Mouse (Mus musculus) left cerebral cortex, adult 11 months (tissue): ENCODE data around the gene Gapvd1.
"Not testable (repeated sequence)": the region's sequence is repeated elsewhere in the genome, so short reads cannot be mapped to it uniquely, and the experiment has no call there.

Source experiments
- DNase-seq: peaks from one replicate; pipeline ENCODE4 v3.0.0; 2022; ENCODE audit warnings: low spot score

The Gapvd1 gene

DNA sequence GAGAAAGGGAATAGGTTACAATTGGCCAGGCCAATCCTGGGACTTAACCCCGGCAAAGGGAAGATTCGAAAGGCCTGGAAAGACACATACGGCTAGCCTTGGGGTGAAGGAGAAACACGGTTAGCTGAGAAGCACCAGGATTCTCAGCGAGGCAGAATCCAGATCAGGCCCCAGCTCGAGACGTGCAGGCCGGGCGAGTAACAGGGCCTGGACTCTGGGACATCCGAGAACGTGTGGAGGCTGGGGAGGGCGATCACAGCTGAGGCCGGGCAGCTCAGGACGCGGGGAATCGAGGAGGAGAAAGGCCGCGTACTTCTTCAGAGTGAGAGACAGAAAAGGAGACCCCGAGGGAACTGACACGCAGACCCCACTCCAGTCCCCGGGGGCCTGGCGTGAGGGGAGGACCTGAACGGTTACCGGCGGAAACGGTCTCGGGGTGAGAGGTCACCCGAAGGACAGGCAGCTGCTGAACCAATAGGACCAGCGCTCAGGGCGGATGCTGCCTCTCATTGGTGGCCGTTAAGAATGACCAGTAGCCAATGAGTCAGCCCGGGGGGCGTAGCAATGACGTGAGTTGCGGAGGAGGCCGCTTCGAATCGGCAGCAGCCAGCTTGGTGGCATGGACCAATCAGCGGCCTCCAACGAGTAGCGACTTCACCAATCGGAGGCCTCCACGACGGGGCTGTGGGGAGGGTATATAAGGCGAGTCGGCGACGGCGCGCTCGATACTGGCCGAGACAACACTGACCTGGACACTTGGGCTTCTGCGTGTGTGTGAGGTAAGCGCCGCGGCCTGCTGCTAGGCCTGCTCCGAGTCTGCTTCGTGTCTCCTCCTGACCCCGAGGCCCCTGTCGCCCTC lies 16.6 kb upstream of the Gapvd1 start, which contains the start of gene Hspa5:
Hspa5 (plus strand) TSS at position 603 of the 859 bp plus-strand sequence.
- DNase-seq = peak; percentile 100

DNA sequence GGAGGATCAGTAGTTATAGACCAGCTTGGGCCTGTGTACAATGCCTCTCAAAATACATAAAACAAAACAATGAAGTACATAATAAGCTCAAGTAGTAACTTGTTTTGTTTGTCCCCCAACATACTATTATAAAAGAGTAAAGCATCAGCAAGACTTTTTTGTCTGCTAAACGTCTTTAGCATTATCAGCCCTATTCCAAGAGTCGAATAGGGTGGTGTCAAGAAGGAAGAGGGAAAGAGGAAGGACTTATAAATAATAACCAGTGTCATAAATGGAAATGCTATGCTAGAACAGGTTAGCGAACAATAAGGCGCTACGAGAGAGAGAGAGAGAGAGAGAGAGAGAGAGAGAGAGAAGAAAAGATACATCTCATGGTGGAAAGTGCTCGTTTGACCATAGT lies 15.9 kb upstream of the Gapvd1 start:
- no peak for DNase-seq

DNA sequence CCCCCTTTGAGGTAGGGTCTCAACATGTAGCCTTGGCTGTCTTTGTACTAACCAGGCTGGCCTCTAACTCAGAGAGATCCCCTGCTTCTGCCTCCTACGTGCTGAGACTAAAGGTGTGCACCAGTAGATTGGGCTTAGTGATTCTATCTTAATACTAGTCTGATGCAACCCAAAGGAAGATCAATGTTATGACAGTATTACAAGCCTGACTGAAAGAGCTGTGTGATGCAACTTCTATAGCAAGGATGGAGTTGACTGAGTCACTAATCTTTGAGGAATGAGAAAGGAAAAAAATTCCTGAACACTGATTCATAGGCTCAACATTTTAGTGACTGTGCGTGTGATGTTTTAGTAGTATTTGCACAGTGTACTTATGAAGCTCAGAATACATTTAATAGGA lies 15.0 kb upstream of the Gapvd1 start:
- no peak for DNase-seq

DNA sequence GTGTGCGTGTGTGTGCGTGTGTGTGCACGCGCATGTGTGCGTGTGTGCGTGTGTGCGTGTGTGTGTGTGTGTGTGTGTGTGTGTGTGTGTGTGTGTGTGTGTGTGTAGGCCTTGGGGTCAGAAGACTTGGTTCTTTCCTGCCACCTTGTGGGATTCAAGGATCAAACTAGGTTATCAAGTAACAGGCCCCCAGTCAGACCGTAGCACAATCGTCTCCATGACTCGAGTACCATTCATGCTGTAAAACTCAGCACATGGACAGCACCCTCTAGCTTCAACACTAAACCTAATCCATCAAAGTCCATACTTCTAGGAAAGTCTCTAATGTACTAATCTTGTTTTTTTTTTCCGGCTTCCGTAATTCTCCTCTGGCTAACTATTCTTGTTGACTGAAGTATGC lies 9.8 kb upstream of the Gapvd1 start:
- no peak for DNase-seq

DNA sequence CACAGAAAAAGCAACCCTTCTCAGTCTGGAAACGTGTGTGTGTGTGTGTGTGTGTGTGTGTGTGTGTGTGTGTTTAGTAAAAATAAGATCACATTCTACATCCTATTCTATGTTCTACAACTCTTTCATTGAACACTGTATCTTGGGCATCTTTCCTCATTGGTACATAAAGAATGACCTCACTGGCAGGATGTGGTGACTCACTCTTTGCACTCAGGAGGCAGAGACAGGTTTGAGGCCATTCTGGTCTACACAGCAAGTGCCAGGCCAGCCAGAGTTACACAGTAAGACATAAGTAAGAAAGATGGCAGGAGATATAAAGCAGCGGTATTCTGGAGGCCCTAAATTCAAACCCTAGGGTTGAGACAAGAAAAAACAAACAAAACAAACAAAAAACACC lies 7.8 kb upstream of the Gapvd1 start:
- DNase-seq = no peak

DNA sequence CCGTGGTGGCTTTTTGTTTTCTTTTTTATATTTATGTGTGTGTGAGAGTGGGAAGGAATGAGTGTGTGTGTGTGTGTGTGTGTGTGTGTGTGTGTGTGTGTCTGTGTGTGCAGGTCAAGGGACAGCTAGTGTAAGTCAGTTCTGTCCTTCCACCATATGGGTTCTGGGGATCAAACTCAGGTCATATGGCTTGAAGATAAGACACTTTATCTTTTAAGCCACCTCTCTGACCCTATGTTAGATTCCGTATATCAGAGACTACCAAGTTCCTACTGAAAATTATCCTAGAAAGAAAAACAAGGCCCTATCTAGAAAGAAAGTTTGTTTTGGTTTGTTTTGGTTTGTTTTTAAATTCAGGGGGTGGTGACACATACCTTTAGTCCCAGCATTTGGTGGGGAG lies 7.1 kb upstream of the Gapvd1 start:
- no peak for DNase-seq

DNA sequence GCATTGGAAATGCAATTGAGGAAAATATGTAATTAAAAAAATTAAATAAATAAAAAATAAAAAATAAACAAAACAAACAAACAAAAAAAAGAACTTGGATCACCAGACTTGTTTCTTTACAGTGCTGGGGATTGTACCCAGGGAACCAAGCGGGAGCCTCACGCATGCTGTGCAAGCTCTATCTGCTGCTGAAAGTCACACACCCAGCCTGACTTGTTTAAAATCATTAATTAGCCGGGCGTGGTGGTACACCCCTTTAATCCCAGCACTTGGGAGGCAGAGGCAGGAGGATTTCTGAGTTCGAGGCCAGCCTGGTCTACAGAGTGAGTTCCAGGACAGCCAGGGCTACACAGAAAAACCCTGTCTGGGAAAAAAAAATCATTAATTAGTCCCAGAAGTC lies 6.2 kb upstream of the Gapvd1 start:
- DNase-seq = not testable (repeated sequence)

DNA sequence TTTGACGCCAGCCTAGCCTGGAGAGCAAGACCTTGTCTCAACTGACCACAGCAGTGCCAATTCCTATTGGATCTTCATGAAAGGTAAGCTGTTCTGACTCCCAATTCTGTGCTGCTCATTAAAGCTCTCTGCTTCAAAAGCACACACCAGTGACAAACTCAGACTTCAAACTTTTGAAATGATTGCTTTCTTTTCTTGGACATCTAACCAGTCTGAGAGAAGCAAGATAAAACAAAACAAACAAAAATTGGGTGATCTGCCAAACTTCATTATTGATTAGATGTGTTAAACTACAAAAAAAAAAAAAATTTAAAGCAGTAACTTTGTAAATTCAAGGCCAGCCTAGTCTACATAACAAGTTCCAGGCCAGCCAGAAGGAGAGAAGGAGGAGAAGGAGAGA lies 2.3 kb upstream of the Gapvd1 start:
- no peak for DNase-seq

DNA sequence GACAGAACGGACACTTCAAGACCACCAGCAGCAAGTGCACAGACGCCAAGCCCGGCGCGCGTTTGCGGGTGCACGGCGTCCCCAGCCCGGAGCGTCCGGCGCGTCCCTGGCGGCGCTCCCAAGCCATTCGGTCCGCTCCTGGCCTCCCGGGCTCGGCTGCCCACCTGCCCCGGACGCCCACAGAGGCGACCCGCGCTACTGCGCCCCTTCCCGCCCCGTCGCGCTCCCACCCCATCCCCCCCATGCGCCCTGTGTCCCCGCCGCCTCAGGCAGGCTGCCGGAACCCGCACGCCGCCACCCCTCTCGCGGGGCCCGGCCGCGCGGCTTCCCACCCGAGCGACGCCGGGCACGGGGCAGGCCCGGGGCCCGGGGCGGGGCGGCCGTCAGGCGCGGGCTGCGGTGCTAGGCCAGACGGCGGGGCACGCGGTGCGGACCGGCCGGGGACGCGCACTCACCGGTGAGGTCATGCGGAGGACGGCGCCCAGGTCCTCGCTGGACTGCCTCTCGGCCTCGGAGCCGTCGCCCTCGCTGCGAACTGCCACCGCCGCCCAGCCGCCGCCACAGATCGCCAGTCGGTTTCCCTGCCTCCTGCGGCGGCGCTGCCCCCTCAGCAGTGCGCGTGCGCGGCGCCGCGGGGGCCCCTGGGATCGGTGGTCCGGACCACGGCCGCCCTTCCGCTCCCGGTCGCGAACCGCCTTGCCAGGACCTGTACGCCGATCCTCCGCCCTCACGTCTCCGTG lies 1.1 kb downstream of the Gapvd1 start:
- DNase-seq = peak; percentile 59

DNA sequence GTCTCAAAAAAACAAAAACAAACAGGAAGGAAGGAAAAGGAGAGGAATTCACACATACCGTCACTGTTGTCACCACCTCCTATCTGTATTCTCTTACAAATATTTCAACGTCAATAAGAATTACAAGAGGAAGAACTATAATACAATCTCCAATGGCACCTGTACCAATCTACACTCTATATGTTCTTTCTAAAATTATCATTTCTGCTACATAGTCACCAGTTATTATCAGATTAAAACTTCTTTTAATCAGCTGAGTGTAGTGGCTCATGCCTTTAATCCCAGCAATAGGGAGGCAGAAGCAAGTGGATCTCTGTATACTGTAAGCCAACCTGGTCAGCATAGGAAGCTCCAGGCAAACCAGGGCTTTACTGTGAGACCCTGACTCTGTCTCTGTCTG lies 4.8 kb downstream of the Gapvd1 start:
- DNase-seq = no peak

DNA sequence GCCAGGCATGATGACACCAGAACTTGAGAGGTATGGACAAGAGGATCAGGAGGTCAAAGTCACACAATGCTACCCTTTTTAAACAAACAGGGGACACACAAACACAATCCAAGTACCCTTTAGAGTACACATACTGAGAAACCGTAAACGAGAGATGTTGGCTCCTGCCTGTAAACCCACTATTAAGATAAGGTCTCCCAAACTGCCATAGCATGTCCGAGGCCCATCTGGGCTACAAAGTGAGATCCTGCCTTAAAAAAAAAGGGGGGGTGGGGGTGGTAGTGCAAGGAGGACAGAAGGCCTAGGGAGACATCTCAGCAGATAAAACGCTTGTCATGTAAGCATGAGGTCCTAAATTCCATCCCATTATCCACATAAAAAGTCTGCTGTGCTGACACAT lies 6.6 kb downstream of the Gapvd1 start:
- DNase-seq = no peak

DNA sequence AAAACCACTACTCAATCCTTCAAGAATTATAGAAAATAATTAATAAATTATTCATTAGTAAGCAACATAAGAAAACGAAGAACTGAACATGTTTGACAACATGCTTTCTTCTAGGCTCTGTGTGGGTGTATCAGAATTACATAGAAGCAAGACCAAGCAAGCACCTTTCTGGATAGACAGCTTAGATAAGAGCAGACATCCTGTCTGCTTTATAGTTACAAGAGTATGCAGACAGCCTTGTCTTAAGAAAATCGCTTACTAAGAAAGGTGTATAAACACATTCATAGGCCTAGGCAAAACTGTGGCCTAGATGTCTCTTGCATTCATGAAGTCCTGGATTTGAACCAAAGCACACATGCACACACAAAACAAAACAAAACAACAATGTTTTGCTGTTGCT lies 9.4 kb downstream of the Gapvd1 start:
- DNase-seq = no peak

DNA sequence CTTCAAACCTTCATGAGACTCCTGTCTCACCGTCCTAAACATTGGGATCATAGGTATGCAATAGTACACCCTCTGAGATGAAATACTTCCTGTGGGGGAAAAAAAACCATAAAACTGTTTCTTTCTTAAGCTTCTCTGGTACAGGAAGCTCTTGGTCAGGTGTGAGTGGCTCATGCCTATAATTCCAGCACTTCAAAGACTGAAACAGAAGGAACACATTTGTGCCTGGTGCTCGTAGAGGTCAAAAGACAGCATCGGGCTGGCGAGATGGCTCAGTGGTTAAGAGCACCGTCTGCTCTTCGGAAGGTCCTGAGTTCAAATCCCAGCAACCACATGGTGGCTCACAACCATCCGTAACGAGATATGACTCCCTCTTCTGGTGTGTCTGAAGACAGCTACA lies 10.6 kb downstream of the Gapvd1 start:
- no peak for DNase-seq

DNA sequence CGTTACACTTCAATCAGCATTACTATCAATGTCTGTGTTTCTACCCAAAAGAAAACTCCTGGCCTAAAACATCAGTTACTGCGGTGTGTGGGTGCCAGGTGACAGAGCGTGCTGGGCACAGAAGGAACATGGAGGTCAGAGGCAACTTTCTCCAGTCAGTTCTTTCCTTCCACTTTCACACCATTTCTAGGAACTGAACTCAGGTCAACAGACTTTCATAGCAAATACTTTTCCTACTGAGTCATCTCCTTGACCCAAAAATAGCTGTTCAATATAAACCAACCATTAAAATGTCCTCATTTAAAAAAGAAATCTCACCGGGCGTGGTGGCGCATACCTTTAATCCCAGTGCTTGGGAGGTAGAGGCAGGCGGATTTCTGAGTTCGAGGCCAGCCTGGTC lies 12.4 kb downstream of the Gapvd1 start:
- DNase-seq = no peak

DNA sequence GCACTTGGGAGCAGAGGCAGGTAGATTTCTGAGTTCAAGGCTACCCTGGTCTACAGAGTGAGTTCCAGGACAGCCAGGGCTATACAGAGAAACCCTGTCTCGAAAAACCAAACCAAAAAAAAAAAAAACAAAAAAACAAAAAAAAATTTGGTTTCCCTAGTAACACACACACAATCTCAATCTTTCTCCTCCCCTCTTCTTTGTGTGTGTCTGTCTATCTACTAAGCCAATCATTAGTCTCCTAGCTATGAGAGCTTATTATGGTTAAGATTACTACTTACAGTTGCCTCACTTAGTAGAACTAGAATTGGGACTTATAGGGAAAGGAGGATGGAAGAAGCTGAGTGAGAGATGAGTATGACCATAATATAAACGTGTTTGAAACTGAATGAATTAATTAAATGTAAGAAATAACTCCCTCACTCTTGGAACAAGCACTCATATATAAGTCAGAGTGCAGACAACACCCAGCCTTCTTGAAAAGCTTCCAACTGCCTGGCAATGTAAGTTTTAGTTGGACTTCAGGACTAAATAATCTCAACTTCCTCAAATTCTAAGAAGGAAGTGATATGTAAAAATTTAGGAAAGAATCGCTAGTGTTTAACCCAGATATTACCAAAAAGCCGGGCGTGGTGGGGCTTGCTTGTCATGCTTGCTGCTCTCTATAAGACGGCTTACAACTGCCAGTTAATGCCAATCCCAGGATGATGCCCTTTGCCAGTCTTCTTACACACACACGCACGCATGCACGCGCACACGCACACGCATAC lies 13.5 kb downstream of the Gapvd1 start:
- DNase-seq = no peak

DNA sequence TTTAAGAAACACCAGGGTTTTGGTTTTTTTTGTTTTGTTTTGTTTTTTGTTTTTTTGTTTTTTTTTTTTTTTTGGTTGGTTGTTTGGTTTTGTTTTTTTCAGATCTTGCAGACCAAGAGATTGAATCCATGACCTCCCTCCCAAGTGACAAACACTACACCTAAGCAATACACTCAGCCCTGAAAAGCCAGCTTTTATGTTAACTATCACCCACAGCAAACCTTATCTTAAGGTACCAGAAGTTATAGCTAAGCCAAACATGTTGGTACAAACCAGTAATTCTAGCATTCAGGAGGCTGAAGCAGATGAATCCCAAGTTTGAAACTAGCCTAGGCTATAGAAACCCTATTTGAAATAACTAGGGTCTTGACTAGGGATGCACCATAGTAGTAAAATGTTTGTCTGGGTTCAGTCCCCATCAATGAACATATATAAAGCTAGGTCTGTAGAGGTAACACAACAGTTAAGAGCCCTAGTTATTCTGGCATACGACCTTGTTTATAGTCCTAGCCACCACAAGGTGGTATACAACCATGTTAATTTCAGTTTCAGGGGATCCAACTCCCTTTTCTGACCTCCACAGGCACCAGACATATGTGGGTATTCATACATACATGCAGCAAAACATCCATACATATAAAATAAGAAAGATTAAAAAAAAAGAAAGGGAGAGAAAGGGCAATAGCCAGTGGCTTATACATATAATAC lies 15.2 kb downstream of the Gapvd1 start:
- DNase-seq = no peak

DNA sequence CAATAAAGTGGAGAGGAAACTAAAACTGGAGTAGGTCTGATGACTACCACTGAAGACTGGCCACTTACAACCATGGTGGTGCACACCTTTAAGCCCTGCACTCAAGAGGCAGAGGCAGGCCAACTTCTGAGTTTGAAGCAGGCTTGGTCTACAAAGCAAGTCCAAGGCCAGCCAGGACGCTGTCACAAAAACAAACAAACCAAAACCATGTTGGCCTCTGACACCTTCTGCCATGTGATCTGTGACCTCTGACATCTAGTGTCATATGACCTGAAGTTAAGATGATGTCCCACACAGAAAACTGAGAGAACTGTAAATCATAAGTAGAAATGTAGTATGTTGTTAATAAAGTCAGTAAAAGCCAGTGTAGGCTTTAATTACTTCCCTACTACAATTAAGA lies 17.1 kb downstream of the Gapvd1 start:
- DNase-seq = no peak

DNA sequence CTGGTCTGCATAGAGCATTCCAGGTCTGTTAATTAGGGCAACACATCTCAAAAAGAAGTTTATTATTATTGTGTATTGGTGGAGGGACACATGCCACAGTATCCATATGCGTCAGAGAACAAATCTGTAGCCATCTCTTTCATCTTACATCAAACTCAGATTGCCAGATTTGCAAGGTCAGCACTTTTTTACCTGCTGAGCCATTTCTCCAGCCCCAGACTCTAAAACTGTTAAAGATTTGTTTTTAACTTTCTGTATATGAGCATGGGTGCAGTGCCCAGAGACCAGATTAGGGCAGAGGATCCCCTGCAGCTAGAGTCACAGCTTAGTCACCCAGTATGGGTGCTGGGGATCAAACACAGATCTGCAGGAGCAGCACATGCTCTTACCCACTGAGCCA lies 18.4 kb downstream of the Gapvd1 start:
- no peak for DNase-seq

DNA sequence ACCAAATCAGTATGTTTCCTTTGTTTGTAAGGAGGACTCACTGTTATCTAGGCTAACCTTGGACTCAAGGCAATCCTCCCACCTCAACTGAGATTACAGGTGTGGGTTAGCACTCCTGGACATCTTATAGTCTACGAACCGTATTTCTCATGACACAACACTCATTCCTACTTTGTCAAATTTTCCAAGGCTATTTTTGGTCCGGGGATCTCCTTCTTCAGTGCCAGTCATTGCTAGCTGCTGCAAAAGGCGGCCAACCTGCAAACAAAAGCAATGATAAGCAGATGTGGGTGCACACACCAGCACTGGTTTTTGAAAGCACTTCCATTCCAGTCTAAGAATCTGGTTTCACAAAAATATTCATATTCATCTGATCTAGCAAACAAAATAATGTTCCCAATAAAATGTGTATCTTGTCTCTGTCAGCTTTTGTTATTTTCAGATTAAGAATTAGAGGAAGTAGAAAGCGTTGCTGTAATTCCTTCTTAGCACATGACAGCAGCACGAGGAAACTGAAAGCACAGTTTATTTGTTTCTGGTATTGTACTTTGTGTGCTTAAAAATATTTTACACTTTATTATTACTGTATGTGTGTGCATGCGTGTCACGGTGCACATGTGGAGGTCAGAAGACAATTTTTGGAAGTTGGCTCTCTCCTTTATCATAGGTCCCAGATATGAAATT lies 27.8 kb downstream of the Gapvd1 start:
- no peak for DNase-seq

DNA sequence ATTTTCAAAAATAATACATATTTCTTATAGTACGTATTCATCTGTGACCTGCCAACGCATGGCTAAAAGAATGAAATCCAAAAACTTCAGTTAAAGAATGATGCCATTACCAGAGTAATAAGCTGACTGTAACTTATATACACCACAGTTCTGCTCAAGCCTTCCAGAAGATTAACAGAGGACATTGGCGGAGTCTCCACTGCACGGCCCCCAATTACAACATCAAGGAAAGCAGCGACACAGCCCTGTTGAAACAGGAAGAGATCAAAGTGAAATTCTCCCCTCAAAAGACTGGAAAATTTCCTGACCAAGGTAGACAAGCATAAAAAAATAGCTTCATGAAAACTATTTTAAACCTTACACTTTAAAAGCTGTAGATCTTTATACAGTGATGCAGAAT lies 29.8 kb downstream of the Gapvd1 start:
- DNase-seq = no peak

DNA sequence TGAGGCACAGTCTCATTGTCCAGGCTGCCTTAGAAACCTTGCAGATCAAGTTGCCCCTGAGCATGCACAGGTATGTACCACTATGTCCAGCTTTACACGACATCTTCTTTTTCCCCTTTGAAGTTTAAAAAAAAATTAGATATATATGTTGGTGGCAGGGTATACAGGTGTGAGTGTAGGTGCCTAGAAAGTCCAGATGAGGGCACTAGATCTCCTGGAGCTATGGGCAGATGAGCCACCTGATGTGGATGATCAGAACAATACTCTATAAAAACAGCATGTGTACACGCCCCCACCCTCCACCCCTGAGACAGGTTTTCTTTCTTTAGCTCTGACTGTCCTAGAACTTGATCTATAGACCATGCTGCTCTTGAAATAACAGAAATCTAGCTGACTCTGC lies 36.8 kb downstream of the Gapvd1 start:
- no peak for DNase-seq

DNA sequence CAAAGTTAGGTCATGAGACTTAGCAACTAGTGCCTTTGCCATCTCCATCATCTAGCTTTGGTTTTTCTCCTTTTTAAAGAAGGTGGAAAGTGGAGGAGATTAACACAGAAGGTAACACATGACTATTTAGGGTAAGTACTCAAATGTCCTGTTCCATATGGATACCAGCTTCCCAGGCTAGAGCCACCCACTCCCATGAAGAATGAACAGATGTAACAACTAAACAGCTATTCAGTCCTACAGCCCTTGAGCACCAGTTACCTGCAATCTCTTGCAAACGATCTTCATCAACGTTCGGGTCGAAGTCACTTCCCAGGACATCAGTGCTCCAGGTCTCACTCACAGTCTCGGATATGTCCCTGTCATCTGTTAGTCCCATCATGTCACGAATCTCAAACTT lies 43.1 kb downstream of the Gapvd1 start:
- DNase-seq = no peak
